Mouse (Mus musculus) WW6 (cell line): ENCODE results near the gene Rin2.

ENCODE experiments used
- DNase-seq: peaks from one replicate; pipeline ENCODE4 v3.0.0-alpha.2; 2013; ENCODE audit warnings: low read depth, low spot score

Gene Rin2

DNA sequence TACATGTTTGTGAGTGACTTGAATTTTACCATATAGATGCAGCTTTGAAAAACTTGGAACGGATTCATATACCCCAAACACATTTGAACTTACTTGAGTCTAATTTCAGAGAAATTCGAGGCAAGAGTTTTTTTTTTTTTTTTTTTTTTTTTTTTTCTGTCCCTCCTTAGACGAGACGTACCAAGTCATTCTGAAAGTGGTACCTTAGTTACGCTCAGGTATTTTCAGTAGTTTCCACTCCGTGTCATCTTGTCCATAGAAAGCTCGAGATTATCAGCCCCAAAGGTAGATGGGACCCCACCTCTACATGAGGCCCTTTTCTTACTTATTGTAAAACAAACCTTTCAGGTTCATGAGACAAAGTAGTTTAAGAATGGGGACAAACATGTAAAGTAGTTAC lies 55.9 kb downstream of the Rin2 start:
- DNase-seq, result no peak

GRCm38 (mm10) chr2:145735079-145735478 lies 60.1 kb downstream of the Rin2 start:
- DNase-seq, result no peak

- DNase-seq, result no peak
Measured at GRCm38 (mm10) chr2:145736543-145736942, 61.5 kb downstream of the Rin2 start.

DNA sequence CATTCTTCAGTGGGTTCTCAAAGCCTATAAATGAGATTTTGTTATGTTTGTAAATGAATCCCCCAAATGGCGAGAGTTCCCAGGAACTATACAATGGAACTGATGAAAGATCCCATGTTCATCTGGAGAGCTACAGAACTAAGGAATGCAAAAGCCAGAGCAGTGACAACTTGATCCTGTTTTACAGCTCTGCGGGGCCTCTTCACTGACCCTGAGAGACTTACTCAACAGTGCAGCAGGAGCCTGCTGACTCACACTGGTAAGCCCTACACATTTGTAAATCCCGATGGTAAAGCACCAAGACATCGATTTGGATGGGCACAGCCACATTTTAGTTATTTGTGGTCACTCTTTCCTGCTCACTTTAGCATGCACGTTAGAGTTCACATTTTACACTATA lies 62.2 kb downstream of the Rin2 start:
- DNase-seq, result no peak

DNA sequence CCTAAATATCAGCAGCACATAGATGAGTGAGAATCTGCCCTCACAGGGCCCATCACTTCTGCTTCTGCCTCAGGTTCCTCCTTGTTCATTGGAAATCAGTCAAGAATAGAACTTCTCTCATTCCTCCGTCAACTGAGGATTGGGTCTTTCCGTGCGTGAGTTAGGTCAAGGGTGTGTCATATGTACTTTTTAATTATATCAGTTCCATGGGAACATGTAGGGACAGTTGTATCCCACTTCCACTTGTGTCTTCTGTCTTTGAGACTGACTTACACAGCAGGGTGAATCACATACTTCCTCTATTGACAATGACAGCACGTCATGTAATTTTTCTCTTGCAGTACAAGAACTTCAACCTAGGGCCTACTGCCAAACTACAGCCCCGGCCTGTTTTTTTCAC lies 65.7 kb downstream of the Rin2 start:
- no peak for DNase-seq

DNA sequence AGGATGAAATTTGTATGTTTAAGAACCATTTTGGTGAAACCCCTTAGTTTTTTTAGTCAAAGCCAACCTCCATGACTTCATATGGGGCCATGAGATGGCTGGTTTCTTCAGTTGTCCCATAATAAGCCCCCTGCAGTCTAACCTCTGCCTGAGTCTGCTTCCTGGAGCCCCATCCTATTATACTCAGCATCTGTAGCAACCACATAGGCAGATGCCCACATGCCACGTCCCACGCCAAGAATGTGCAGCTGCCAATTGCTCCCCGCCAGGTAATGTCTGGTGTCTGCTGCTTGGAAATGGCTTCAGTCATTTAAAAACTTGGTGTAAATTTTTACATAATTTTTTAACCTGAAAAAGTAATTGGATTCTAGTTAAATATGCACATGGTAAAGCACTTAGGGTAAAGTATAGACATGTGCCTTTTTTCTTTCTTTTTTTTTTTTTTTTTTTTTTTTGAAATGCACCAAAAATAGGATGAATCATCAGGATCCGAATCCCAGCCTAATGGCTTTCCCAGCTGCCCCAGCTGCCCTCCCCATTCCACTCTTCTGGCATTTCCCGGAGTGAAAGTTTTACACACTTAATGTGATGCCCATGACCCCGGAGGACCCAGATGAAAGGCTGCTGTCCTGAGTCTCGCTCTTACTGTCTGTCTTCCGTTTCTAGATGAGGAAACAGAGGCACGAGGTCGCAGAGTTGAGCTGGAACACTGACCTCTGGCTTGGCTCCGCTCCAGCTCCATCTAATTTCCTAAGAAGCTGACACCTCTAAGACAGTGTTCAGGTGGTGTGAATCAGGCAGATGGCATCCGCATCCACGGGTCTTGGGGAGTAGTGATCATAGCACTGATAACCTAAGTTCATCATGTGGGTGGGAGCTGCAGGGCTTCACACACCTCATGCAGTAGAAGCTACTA lies 68.0 kb downstream of the Rin2 start:
- no peak for DNase-seq

- DNase-seq, result no peak
Measured at GRCm38 (mm10) chr2:145746406-145746805, 71.4 kb downstream of the Rin2 start.

GRCm38 (mm10) chr2:145749645-145750044 lies 74.6 kb downstream of the Rin2 start:
- no peak for DNase-seq

GRCm38 (mm10) chr2:145752572-145752971 lies 77.6 kb downstream of the Rin2 start:
- no peak for DNase-seq

GRCm38 (mm10) chr2:145753973-145754372 lies 79.0 kb downstream of the Rin2 start:
- DNase-seq, result no peak

DNA sequence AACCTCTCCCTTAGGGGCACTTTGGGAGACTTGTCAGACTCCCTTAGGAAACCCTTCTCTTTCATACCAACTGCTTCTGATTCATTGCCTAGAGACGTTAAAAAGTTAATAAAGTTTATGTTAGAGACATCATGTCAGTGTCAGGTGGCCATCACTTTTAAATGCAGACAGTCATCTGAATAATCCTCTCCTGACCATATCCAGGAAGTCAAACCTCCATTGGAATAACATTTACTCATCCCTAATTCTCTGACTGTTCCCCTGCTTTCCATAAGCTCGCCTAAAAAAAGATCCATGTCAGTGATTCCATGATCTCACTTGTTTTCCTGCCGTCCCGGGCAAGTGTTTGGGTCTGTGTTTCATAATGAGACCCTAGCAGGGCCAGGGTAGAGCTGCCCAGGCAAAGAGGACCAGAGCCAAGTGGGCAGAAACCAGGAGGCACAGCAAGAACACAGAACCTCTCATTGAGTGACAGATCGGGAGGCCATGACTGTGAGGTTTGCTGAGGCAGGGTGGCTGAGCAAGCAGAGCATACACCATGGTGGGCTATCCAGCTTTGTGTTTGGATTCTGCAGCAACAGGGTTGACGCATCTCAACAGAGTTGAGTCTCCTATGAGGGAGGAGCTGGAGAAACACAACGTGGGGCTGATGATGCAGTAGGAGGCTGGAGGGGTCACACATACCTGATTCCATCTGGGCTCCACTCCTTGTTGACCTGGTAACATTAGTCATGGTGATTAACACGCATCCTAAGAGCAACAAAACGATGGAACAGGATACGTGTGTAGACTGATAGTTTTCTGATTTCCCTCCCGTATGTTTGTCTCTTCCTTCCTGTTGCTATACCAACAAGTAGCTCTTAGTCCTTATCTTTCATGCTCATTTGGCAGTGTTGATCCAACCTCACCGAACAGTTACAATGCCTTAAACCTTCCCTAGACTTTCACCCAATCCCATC lies 81.1 kb downstream of the Rin2 start:
- no peak for DNase-seq

DNA sequence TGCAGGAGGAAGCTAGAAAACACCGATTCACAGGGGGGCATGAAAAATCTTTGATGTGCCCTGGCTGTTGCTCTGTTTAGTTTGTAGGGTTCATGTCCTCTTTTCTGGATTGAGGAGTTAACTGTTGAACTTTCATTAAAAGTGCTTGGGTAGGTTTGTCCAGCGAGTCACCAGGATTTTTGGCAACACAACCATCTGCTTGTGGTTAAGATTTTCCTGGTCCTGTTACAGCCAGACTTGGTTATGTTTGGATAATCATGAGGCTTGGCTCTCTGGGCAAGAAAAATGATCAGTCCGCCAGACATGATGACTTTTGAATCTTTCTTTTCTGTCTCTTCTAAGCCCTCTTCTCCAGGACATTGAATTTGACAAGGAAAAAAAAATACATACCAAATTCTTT lies 85.1 kb downstream of the Rin2 start:
- no peak for DNase-seq

GRCm38 (mm10) chr2:145761436-145761835 lies 86.4 kb downstream of the Rin2 start:
- no peak for DNase-seq

DNA sequence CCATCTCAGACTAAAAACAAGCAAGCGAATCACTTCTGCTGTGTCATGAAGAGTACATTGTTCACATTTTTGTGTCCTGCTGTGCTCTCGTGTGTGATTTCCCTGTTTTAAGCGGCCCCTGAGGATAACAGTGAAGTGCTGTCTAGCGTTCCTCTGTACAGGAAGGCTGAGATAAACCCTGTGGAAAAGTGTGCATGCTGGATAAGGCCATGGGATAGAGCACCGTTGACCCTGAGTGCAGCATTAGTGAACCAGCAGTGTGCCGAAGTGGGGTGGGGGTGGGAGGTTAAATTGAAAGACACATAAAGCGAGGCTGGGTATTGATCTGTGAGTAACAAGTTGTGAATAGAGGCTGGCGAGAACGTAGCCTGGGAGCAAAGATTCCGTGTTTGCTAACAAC lies 94.9 kb downstream of the Rin2 start:
- no peak for DNase-seq

DNA sequence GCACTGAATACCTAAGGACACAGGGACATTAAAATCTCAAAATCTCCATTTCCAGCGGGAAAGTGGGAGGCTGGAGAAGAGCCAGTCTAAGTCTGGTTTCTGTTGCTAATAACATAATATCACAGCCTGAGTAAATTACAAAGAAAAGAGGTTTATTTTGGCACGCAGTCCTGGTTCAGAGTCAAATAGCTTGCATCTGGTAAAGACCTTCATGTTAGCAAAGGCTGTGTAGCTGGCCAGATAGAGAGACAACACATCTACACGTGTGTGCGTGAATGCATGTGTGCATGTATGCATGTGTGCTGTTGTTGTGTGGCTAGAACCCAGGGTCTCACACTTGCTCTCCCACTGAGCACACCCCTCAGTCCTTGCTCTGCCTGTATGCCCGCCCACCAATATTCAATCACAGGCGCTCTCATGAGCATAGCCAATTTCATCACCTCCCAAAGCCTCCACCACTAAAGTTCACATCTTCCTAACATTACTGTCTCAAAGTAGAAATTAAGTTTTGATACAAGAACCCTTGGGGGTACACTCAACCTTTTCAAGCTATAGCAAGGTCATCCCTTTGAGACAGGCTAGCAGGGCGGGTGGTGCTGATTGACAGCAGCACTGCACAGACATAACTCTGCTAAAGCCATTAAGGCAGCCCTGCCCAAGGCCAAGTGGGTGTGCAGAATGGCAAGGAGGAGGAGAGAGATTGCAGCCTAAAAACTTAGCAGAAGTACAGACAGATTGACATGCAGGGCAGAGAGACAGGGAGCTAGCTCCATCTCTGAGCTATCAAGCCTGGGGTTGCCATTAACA lies 95.9 kb downstream of the Rin2 start:
- no peak for DNase-seq

DNA sequence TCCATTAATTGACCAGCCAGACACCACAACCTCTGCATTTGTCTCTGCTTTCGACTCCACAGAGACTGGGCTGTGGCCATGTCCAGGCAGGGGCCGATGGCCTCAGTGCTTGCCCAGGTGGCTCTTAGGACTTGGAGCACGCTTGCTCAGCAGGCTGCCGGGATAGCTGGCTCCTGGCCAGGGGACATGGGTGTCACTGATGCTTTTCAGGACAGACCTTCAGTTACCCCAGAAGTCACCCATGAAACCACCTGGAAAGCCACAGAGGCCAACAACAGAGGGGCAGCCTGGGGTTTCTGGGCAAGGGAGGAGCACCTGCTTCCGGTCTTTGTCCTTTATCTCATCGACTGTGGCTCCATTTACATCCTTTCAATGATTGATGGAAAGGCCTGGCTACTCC lies 108.2 kb downstream of the Rin2 start:
- DNase-seq, result no peak

DNA sequence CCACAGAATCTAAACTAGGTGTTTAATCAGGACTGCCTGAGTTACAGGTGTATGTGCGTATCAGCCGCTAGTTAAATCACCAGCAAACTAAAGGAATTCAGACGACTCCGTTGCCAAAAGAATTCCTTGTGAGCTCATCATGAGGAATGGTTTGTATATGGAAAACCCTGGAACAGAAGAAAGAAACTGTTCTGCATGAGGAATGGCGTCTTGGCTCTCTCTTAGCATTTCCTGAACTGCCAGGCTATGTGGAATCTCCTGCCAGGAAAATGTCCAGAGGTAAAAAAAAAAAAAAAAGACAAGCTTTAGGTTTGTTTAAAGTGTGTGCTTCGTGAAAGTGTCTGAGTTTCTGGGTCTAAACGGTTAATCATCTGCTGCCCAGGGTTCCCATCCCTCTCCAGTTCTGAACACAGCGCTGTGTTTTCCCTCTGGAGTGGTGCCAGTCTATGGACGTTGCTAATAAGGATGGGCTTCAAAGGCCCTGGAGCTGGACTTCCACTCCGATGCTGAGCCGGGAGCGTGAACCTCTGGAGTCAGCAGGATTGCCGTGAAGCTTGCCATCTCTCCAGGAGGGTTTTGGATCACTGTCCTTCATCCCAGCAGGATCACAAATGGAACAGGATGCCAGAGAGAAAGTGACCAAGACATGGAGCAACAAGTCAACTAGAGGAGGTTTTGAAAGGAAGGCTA lies 109.4 kb downstream of the Rin2 start:
- no peak for DNase-seq

GRCm38 (mm10) chr2:145784964-145785363 lies 109.9 kb downstream of the Rin2 start:
- no peak for DNase-seq

GRCm38 (mm10) chr2:145785758-145786617 lies 111.0 kb downstream of the Rin2 start:
- DNase-seq, result no peak

- DNase-seq, result no peak
Measured at GRCm38 (mm10) chr2:145786618-145786932, 111.6 kb downstream of the Rin2 start.
